ENCODE assay signal across 19 mouse cellular contexts in genomic region chr19:55808304-55808703, GRCm38 (mm10).
"Had no signal": no experiment of that assay in that cellular context is flagged by ENCODE, and none has a peak within 500 bp of the region (broad histone marks: within the 10 kb centered on the region; RNA-seq: fewer than 3 reads in every experiment).

No protein-coding gene starts in this region.

- H3K27ac ChIP-seq: lung, embryonic 15.5 days; midbrain, embryonic 12.5 days; neural tube, embryonic 13.5 days; neural tube, embryonic 15.5 days had no signal

- H3K9ac ChIP-seq: lung, embryonic 15.5 days; midbrain, embryonic 12.5 days; neural tube, embryonic 13.5 days; neural tube, embryonic 15.5 days had no signal

- H3K4me2 ChIP-seq: lung, embryonic 15.5 days; midbrain, embryonic 12.5 days; neural tube, embryonic 13.5 days; neural tube, embryonic 15.5 days had no signal

- H3K36me3 ChIP-seq: lung, embryonic 15.5 days; midbrain, embryonic 12.5 days; neural tube, embryonic 13.5 days; neural tube, embryonic 15.5 days had no signal

- H3K9me3 ChIP-seq: lung, embryonic 15.5 days; midbrain, embryonic 10.5 days; midbrain, embryonic 12.5 days; neural tube, embryonic 13.5 days; neural tube, embryonic 15.5 days had no signal

- DNase-seq: lung, adult 2 months; lung, postnatal 4 days; midbrain, embryonic 14.5 days; retina, postnatal 1 day; right cerebral cortex, adult 18-20 months; right cerebral cortex, postnatal 25 days; right cerebral cortex, postnatal 4 days; spleen, adult 18-20 months; thymus, adult 18-20 months; thymus, postnatal 14 days; thymus, postnatal 36 days had no signal

- H3K27me3 ChIP-seq: lung, embryonic 15.5 days; midbrain, embryonic 12.5 days; neural tube, embryonic 13.5 days; neural tube, embryonic 15.5 days had no signal

- H3K4me3 ChIP-seq: lung, embryonic 15.5 days; midbrain, embryonic 10.5 days; midbrain, embryonic 12.5 days; myocyte; neural tube, embryonic 13.5 days; neural tube, embryonic 15.5 days had no signal

- ATAC-seq: lung, postnatal 0 days; midbrain, embryonic 16.5 days had no signal
